In genomic region chr1:40632407-40633062, GRCm38 (mm10) we compare ENCODE assay signal across 21 mouse cellular contexts. TPM values are rescaled to one million over a fixed set of nuclear protein-coding genes. Genes with fewer than 3 reads are reported as not detected.
A peak's percentile ranks its signal among the peaks of the same experiment; 100 is the strongest.
DNase-seq lines count a peak whose midpoint lies in the region; ATAC-seq and TF ChIP-seq lines count a peak whose summit lies in the region.
"Had no signal": no experiment of that assay in that cellular context is flagged by ENCODE, and none has a peak within 500 bp of the region (broad histone marks: within the 10 kb centered on the region; RNA-seq: fewer than 3 reads in every experiment).

No protein-coding gene starts in this region.

- no peak overlapping the region for H3K9ac ChIP-seq in liver, adult 2 months (ENCODE audit: low read depth, low read length)
- no peak overlapping the region for H3K9ac ChIP-seq in liver, embryonic 11.5 days (ENCODE audit: low read depth, low read length)
- H3K9ac ChIP-seq in intestine, embryonic 16.5 days (ENCODE audit: low read depth, low read length) = no peak overlapping the region
- no peak overlapping the region for H3K9ac ChIP-seq in stomach, postnatal 0 days (ENCODE audit: low read length)
- H3K9ac ChIP-seq: embryonic facial prominence, embryonic 12.5 days; forebrain, embryonic 15.5 days; hindbrain, embryonic 12.5 days; neural tube, embryonic 12.5 days had no signal

- H3K27ac ChIP-seq in liver, adult 2 months (replicated peaks; ENCODE audit: insufficient read depth, low read depth, low read length) = no peak overlapping the region
- no peak overlapping the region for H3K27ac ChIP-seq in liver, embryonic 11.5 days (ENCODE audit: low read depth, low read length)
- peak overlapping the region; percentile 67 for H3K27ac ChIP-seq in intestine, embryonic 16.5 days (ENCODE audit: low read length)
- peak overlapping the region; percentile 76 for H3K27ac ChIP-seq in stomach, postnatal 0 days (replicated peaks)
- H3K27ac ChIP-seq: embryonic facial prominence, embryonic 12.5 days; forebrain, embryonic 15.5 days; hindbrain, embryonic 12.5 days; neural tube, embryonic 12.5 days had no signal

- H3K36me3 ChIP-seq in liver, adult 2 months (ENCODE audit: control insufficient read depth, insufficient read depth, low read length) = no peaks in the 10 kb centered on the region
- H3K36me3 ChIP-seq in liver, embryonic 11.5 days (ENCODE audit: control insufficient read depth, insufficient read depth, low read length) = no peaks in the 10 kb centered on the region
- no peaks in the 10 kb centered on the region for H3K36me3 ChIP-seq in intestine, embryonic 16.5 days (ENCODE audit: control insufficient read depth, insufficient read depth, low read length)
- no peaks in the 10 kb centered on the region for H3K36me3 ChIP-seq in stomach, postnatal 0 days (ENCODE audit: control insufficient read depth, insufficient read depth, low read length)
- H3K36me3 ChIP-seq: embryonic facial prominence, embryonic 12.5 days; forebrain, embryonic 15.5 days; hindbrain, embryonic 12.5 days; neural tube, embryonic 12.5 days had no signal

- H3K9me3 ChIP-seq in liver, embryonic 11.5 days (ENCODE audit: control insufficient read depth, low read length) = no peaks in the 10 kb centered on the region
- H3K9me3 ChIP-seq in intestine, embryonic 16.5 days (ENCODE audit: control insufficient read depth, low read length) = no peaks in the 10 kb centered on the region
- H3K9me3 ChIP-seq in stomach, postnatal 0 days (ENCODE audit: control insufficient read depth, low read length) = no peaks in the 10 kb centered on the region
- H3K9me3 ChIP-seq: embryonic facial prominence, embryonic 12.5 days; forebrain, embryonic 15.5 days; hindbrain, embryonic 12.5 days; neural tube, embryonic 12.5 days had no signal

- TF ChIP-seq EP300 in stomach, postnatal 0 days (optimal IDR thresholded peaks at IDR 0.05) = no peak

- TF ChIP-seq POLR2A in liver, adult 2 months (IDR thresholded peaks at IDR 0.05; ENCODE audit: extremely low read depth, insufficient read depth, low read length) = no peak

- no peaks in the 10 kb centered on the region for H3K27me3 ChIP-seq in liver, adult 2 months (ENCODE audit: control insufficient read depth, insufficient read depth, low read length)
- no peaks in the 10 kb centered on the region for H3K27me3 ChIP-seq in liver, embryonic 11.5 days (replicated peaks; ENCODE audit: control insufficient read depth, insufficient read depth, low read length)
- no peaks in the 10 kb centered on the region for H3K27me3 ChIP-seq in intestine, embryonic 16.5 days (replicated peaks; ENCODE audit: control insufficient read depth, insufficient read depth, low read length)
- H3K27me3 ChIP-seq in stomach, postnatal 0 days (ENCODE audit: control insufficient read depth, insufficient read depth, low read length) = no peaks in the 10 kb centered on the region
- H3K27me3 ChIP-seq: embryonic facial prominence, embryonic 12.5 days; forebrain, embryonic 15.5 days; hindbrain, embryonic 12.5 days; neural tube, embryonic 12.5 days had no signal

- no peak overlapping the region for H3K4me2 ChIP-seq in liver, embryonic 11.5 days
- peak overlapping the region; percentile 34; the same call in 1 of the 2 replicates for H3K4me2 ChIP-seq in intestine, embryonic 16.5 days (ENCODE audit: low read depth, low read length)
- H3K4me2 ChIP-seq in stomach, postnatal 0 days (replicated peaks; ENCODE audit: low read depth) = no peak overlapping the region
- H3K4me2 ChIP-seq: embryonic facial prominence, embryonic 12.5 days; forebrain, embryonic 15.5 days; hindbrain, embryonic 12.5 days; neural tube, embryonic 12.5 days had no signal

- peak; percentile 1 for DNase-seq in liver, adult 2 months (ENCODE audit: extremely low read depth, low read depth, low spot score)
- no peak for DNase-seq in liver, embryonic 11.5 days (ENCODE audit: low spot score)
- DNase-seq in kidney, postnatal 36 days = peak; percentile 21 to 41
- DNase-seq in stomach, postnatal 0 days (ENCODE audit: low spot score) = peak; percentile 85
- DNase-seq in adrenal gland, adult (ENCODE audit: inconsistent age in 2 of 2, low spot score in 1 of 2) = no peak
- DNase-seq in heart, postnatal 25 days (ENCODE audit: low spot score) = no peak
- no peak for DNase-seq in cerebellum, postnatal 14 days
- DNase-seq: adrenal gland, adult 8-10 months; B cell, adult 2 months; cerebellum, adult 9-10 months; gastrocnemius, postnatal 14 days; lung, postnatal 14 days; thymus, adult 2 months had no signal

- H3K4me3 ChIP-seq in liver, adult 2 months (ENCODE audit: insufficient read depth, low read depth, low read length) = no peak overlapping the region
- no peak overlapping the region for H3K4me3 ChIP-seq in liver, embryonic 11.5 days (ENCODE audit: low read depth, low read length)
- H3K4me3 ChIP-seq in intestine, embryonic 16.5 days (ENCODE audit: low read length) = no peak overlapping the region
- H3K4me3 ChIP-seq in stomach, postnatal 0 days (ENCODE audit: low read depth, low read length) = no peak overlapping the region
- H3K4me3 ChIP-seq: embryonic facial prominence, embryonic 12.5 days; erythroblast, embryonic 14.5 days; forebrain, embryonic 15.5 days; hindbrain, embryonic 12.5 days; neural tube, embryonic 12.5 days had no signal

- no peaks in the 10 kb centered on the region for H3K79me2 ChIP-seq in liver, adult 2 months (ENCODE audit: control insufficient read depth, insufficient read depth, low read length)

- WGBS in liver, adult 2 months = 43% methylated on average over 2 of the region's 2 CpGs
- 58% methylated on average over 2 of the region's 2 CpGs for WGBS in liver, embryonic 11.5 days
- WGBS in intestine, embryonic 16.5 days = 49% methylated on average over 2 of the region's 2 CpGs
- WGBS in stomach, postnatal 0 days = 47% methylated on average over 2 of the region's 2 CpGs

- ATAC-seq in liver, embryonic 11.5 days (replicated peaks; ENCODE audit: low FRiP score) = no peak
- peak; percentile 93 for ATAC-seq in intestine, embryonic 16.5 days
- ATAC-seq in stomach, postnatal 0 days (ENCODE audit: low FRiP score, low TSS enrichment) = peak; percentile 92
- ATAC-seq: forebrain, embryonic 15.5 days had no signal

- H3K4me1 ChIP-seq in liver, adult 2 months (ENCODE audit: control insufficient read depth, insufficient read depth, low read length) = no peaks in the 10 kb centered on the region
- no peaks in the 10 kb centered on the region for H3K4me1 ChIP-seq in liver, embryonic 11.5 days (replicated peaks; ENCODE audit: control insufficient read depth, insufficient read depth, low read length)
- peaks cover 6% of the 10 kb centered on the region; the same call in 1 of the 2 replicates for H3K4me1 ChIP-seq in intestine, embryonic 16.5 days (ENCODE audit: control insufficient read depth, insufficient read depth, low read length)
- no peaks in the 10 kb centered on the region for H3K4me1 ChIP-seq in stomach, postnatal 0 days (replicated peaks; ENCODE audit: control insufficient read depth, insufficient read depth)
- H3K4me1 ChIP-seq: embryonic facial prominence, embryonic 12.5 days; forebrain, embryonic 15.5 days; neural tube, embryonic 12.5 days had no signal

- TF ChIP-seq CTCF in liver, adult 2 months (IDR thresholded peaks at IDR 0.05; ENCODE audit: low read depth, low read length) = no peak
- TF ChIP-seq CTCF in stomach, postnatal 0 days (IDR thresholded peaks at IDR 0.05; ENCODE audit: low read depth) = no peak

- intact Hi-C loops in heart, postnatal 25 days (cut with DNase I) = no loop called here

RNA-seq across cellular contexts. Expression of gene Slc9a2, which starts 47.8 kb away (rescaled TPM):
- 0.18 TPM in 1 of 2 replicates, not detected in the other for total RNA-seq in liver, adult 2 months (2014; rRNA removed)
- 0.01 and 0.10 TPM in 2 replicates for polyA plus RNA-seq in liver, adult 2 months (2012; rRNA removed)
- polyA plus RNA-seq in liver, embryonic 11.5 days (2014; fragmentation: Nextera tagmentation; extraction: Ambion mirVana) = not detected in 2 replicates
- 0.50 and 0.51 TPM in 2 replicates for polyA plus RNA-seq in intestine, embryonic 16.5 days (2015; fragmentation: Nextera tagmentation; extraction: Ambion mirVana)
- 13.9 and 14.2 TPM in 2 replicates for polyA plus RNA-seq in stomach, postnatal 0 days (2015; fragmentation: Nextera tagmentation; extraction: Ambion mirVana)
- total RNA-seq in heart, postnatal 25 days (2021) = 1 to 10 TPM; 1.0 to 1.2 TPM
- polyA plus RNA-seq: erythroblast, embryonic 14.5 days; neural tube, embryonic 12.5 days had no signal

RNA-seq across cellular contexts. Expression of gene Slc9a4, which starts 52.7 kb away (rescaled TPM):
- 0.18 TPM in 1 of 2 replicates, not detected in the other for total RNA-seq in liver, adult 2 months (2014; rRNA removed)
- polyA plus RNA-seq in liver, adult 2 months (2012; rRNA removed) = not detected in 2 replicates
- not detected in 2 replicates for polyA plus RNA-seq in liver, embryonic 11.5 days (2014; fragmentation: Nextera tagmentation; extraction: Ambion mirVana)
- 0.04 TPM in 1 of 2 replicates, not detected in the other for polyA plus RNA-seq in intestine, embryonic 16.5 days (2015; fragmentation: Nextera tagmentation; extraction: Ambion mirVana)
- polyA plus RNA-seq in stomach, postnatal 0 days (2015; fragmentation: Nextera tagmentation; extraction: Ambion mirVana) = 27.4 and 31.4 TPM in 2 replicates
- not detected for total RNA-seq in heart, postnatal 25 days (2021)
- total RNA-seq: adrenal gland, adult 8-10 months had no signal
- polyA plus RNA-seq: embryonic facial prominence, embryonic 12.5 days; erythroblast, embryonic 14.5 days; forebrain, embryonic 15.5 days; heart, postnatal 0 days; liver, embryonic 16.5 days; neural tube, embryonic 12.5 days had no signal

Comparison
In these comparisons a context has a peak if more than half of its experiments do, and no peak if none do; other contexts are left out.
1. DNase-seq: peak in liver, adult 2 months (single experiment), kidney, postnatal 36 days (2 of 2) and stomach, postnatal 0 days (single experiment); none in liver, embryonic 11.5 days (single experiment), adrenal gland, adult (0 of 2), heart, postnatal 25 days (single experiment) and cerebellum, postnatal 14 days (0 of 2).
2. H3K27ac ChIP-seq: peak in intestine, embryonic 16.5 days (single experiment) and stomach, postnatal 0 days (single experiment); none in liver, adult 2 months (single experiment) and liver, embryonic 11.5 days (single experiment).
3. RNA of gene Slc9a4, which starts 52.7 kb away (polyA plus RNA-seq): 27.4 to 31.4 TPM in stomach, postnatal 0 days; 0.04 TPM in intestine, embryonic 16.5 days, not detected in liver, adult 2 months and not detected in liver, embryonic 11.5 days; every median in the first group is over 10 times any median in the second.